Mouse (Mus musculus) hindbrain, embryonic 14.5 days (tissue): Measurements from ENCODE around the gene Rab42. TPM values are rescaled to one million over a fixed set of nuclear protein-coding genes. Genes with fewer than 3 reads are reported as not detected.

ENCODE experiments used
- ATAC-seq: fragments of 200-750 bp; cut with Nextera tagmentation; 2 replicates; pipeline ENCODE4 v1.8.0; 2017; ENCODE audit warnings: moderate number of reproducible peaks, mild to moderate bottlenecking, moderate TSS enrichment, moderate library complexity; ENCODE audit not compliant: low FRiP score
- DNase-seq: peaks from one replicate; pipeline ENCODE4 v3.0.0-alpha.2; 2015; ENCODE audit warnings: low spot score
- H3K27ac ChIP-seq: fragments of 300-500 bp; sonication (generic); 2 replicates; pipeline ENCODE4 v1.5.1; 2014; ENCODE audit warnings: mild to moderate bottlenecking, moderate library complexity
- H3K27me3 ChIP-seq: fragments of 300-500 bp; sonication (generic); 2 replicates; pipeline ENCODE4 v1.6.1; 2014; ENCODE audit warnings: mild to moderate bottlenecking, low read length, mixed read lengths; ENCODE audit not compliant: control insufficient read depth, insufficient read depth
- H3K36me3 ChIP-seq: fragments of 300-500 bp; sonication (generic); replicated peaks from 2 replicates; pipeline ENCODE4 v1.6.1; 2014; ENCODE audit not compliant: control insufficient read depth, insufficient read depth
- H3K4me1 ChIP-seq: fragments of 300-500 bp; sonication (generic); replicated peaks from 2 replicates; pipeline ENCODE4 v1.6.1; 2014; ENCODE audit warnings: antibody characterized with exemption, low read length, mixed read lengths; ENCODE audit not compliant: control insufficient read depth, insufficient read depth
- H3K4me2 ChIP-seq: fragments of 300-500 bp; sonication (generic); replicated peaks from 2 replicates; pipeline ENCODE4 v1.6.1; 2014; ENCODE audit warnings: mild to moderate bottlenecking, moderate library complexity
- H3K4me3 ChIP-seq: fragments of 300-500 bp; sonication (generic); replicated peaks from 2 replicates; pipeline ENCODE4 v1.5.1; 2014; ENCODE audit warnings: mild to moderate bottlenecking, low read length
- H3K9ac ChIP-seq: fragments of 300-500 bp; sonication (generic); 2 replicates; pipeline ENCODE4 v1.6.1; 2014
- H3K9me3 ChIP-seq: fragments of 300-500 bp; sonication (generic); 2 replicates; pipeline ENCODE4 v1.6.1; 2016; ENCODE audit warnings: low read length; ENCODE audit not compliant: control insufficient read depth
- WGBS: fragments of 180-500 bp; shearing (Covaris S2); extraction: QIAGEN DNeasy Blood & Tissue Kit; methylation state at CpG from one replicate; pipeline ENCODE4 v1.1.7; 2014; 5-methylcytosine and 5-hydroxymethylcytosine counted together
- polyA plus RNA-seq: library from polyadenylated mRNA; unstranded; fragments of >200 nt; fragmentation: Nextera tagmentation; extraction: Ambion mirVana; gene quantifications from 2 replicates; pipeline ENCODE4 v1.2.1, GENCODE M21; 2014

The Rab42 gene
- polyA plus RNA-seq, 1 experiment from 2014 or later = 1.5 TPM

GRCm38 (mm10) chr4:132328391-132328982, 25.3 kb upstream of the Rab42 start:
- no peaks in the 10 kb centered on the region for H3K27me3 ChIP-seq
- H3K4me1 ChIP-seq = peaks cover 12% of the 10 kb centered on the region
- peak overlapping the region; percentile 64 for H3K4me3 ChIP-seq
- peak overlapping the region; percentile 80 for H3K9ac ChIP-seq
- DNase-seq (no peak), ATAC-seq (no peak)
- WGBS = 48% methylated on average over 14 of the region's 14 CpGs
- H3K27ac ChIP-seq = peak overlapping the region; percentile 69; the same call in 1 of the 2 replicates
- H3K9me3 ChIP-seq = no peaks in the 10 kb centered on the region
- H3K36me3 ChIP-seq = peaks cover 29% of the 10 kb centered on the region
- peak overlapping the region; percentile 67 for H3K4me2 ChIP-seq

DNA sequence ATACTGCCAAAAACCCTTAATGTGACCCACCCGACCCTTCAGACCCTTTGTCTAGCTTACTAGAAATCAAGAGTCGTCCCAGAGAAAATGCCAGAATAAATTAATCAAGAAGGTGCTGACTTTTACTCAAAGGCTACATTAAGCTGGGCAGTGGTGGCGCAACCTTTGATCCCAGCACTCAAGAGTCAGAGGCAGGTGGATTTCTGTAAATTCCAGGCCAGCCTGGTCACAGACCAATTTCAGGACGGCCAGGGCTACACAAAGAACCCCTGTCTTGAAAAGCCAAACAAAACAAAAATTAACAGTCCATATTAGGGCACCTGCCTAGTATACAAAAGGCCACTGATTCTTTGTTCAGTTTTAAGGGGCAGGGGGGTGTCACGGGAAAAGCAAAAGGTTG, 23.3 kb upstream of the Rab42 start:
- no peak overlapping the region for H3K27ac ChIP-seq

DNA sequence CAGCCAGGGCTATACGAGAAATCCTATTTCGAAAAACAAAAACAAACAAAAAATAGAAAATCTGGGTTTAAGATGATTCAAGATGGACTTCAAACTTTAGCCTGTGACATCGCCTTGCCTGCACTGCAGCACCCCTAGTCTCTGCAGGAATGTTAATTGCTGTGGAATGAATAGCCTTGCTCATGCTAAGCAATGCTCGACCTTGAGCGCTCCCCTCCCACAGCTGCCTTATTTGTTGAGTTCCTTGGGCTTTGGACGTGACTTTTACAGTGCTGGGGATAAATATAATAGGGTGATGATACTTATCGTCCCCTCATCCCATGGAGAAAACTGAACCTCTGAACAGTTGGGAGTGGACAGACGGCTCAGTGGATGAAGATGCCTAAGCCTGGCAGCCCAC, 12.5 kb upstream of the Rab42 start:
- no peaks in the 10 kb centered on the region for H3K9me3 ChIP-seq
- WGBS = 92% methylated on average over 8 of the region's 8 CpGs
- H3K27ac ChIP-seq = no peak overlapping the region

More for the DNA sequence above, 23.3 kb upstream of the Rab42 start:
- Histone ChIP-seq H3K4me2 (no peak overlapping the region), H3K9ac (no peak overlapping the region), H3K4me1 (peaks cover 12% of the 10 kb centered on the region), H3K9me3 (no peaks in the 10 kb centered on the region), H3K4me3 (no peak overlapping the region), H3K27me3 (no peaks in the 10 kb centered on the region), H3K36me3 (peaks cover 42% of the 10 kb centered on the region)
- WGBS = 82% methylated on average over 5 of the region's 5 CpGs
- DNase-seq (no peak), ATAC-seq (no peak)

DNA sequence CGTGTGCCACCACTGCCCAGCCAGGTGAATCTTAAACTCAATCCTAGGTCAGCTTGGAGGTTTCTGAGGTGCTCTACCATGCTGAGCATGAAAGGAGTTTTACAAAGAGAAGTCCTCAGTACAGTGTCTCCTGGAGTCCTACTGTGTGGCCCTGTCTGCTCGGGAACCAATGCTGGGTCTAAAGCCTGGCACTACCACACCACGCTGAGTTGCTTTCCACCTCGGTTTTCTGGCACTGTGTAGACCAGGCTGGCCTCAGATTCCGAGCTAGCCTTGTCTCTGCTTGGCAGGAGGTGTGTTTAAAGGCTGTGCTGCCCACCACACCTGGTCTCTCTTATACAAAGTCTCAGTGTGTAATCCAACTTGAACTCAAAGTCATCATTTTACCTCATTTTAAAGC, 9.4 kb upstream of the Rab42 start:
- H3K4me3 ChIP-seq = no peak overlapping the region
- H3K27ac ChIP-seq = no peak overlapping the region
- H3K9ac ChIP-seq = no peak overlapping the region
- DNase-seq (no peak), ATAC-seq (no peak)
- H3K4me1 ChIP-seq = peaks cover 12% of the 10 kb centered on the region
- H3K36me3 ChIP-seq = peaks cover 72% of the 10 kb centered on the region
- no peaks in the 10 kb centered on the region for H3K9me3 ChIP-seq
- no peak overlapping the region for H3K4me2 ChIP-seq
- H3K27me3 ChIP-seq = no peaks in the 10 kb centered on the region
- 89% methylated on average over 5 of the region's 5 CpGs for WGBS

More for the DNA sequence above, 12.5 kb upstream of the Rab42 start:
- Histone ChIP-seq H3K9ac (no peak overlapping the region), H3K4me1 (0 out of 2 replicates have a peak, but pooled peaks cover under 1% of the 10 kb centered on the region), H3K4me3 (no peak overlapping the region), H3K27me3 (no peaks in the 10 kb centered on the region), H3K4me2 (no peak overlapping the region), H3K36me3 (peaks cover 90% of the 10 kb centered on the region)
- ATAC-seq (no peak), DNase-seq (no peak)

DNA sequence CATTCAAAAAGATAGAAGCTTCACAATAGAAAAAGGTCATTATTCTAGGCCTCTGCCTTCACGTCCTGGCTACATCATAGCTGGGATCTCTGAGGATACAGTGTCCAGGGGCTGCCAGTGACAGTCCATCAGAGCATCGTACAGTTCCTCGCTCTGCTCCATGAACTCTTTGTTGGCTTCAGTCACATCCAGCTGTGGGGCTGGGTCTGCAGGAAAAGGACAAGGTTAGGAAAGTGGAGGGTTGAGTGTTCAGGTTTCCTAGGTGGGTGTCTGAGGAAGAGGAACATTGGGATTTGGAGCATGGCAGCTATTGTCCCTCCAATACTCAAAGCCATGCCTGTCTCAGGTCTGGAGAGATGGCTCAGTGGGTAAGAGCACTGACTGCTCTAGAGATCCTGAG, 8.6 kb upstream of the Rab42 start:
- H3K9me3 ChIP-seq = no peaks in the 10 kb centered on the region
- peaks cover 64% of the 10 kb centered on the region for H3K36me3 ChIP-seq
- DNase-seq (no peak), ATAC-seq (no peak)
- H3K27me3 ChIP-seq = no peaks in the 10 kb centered on the region
- no peak overlapping the region for H3K9ac ChIP-seq
- H3K4me3 ChIP-seq = no peak overlapping the region
- H3K4me1 ChIP-seq = peaks cover 12% of the 10 kb centered on the region
- H3K27ac ChIP-seq = no peak overlapping the region
- 55% methylated on average over 3 of the region's 3 CpGs for WGBS
- no peak overlapping the region for H3K4me2 ChIP-seq

- Histone ChIP-seq H3K9ac (no peak overlapping the region), H3K36me3 (peaks cover 58% of the 10 kb centered on the region), H3K27me3 (no peaks in the 10 kb centered on the region), H3K4me3 (no peak overlapping the region), H3K4me1 (peaks cover 12% of the 10 kb centered on the region), H3K4me2 (no peak overlapping the region), H3K27ac (no peak overlapping the region), H3K9me3 (no peaks in the 10 kb centered on the region)
- ATAC-seq (no peak), DNase-seq (no peak)
- 48% methylated on average over 1 of the region's 1 CpGs for WGBS
These were observed 8.0 kb upstream of the Rab42 start for GRCm38 (mm10) chr4:132311209-132311608.

DNA sequence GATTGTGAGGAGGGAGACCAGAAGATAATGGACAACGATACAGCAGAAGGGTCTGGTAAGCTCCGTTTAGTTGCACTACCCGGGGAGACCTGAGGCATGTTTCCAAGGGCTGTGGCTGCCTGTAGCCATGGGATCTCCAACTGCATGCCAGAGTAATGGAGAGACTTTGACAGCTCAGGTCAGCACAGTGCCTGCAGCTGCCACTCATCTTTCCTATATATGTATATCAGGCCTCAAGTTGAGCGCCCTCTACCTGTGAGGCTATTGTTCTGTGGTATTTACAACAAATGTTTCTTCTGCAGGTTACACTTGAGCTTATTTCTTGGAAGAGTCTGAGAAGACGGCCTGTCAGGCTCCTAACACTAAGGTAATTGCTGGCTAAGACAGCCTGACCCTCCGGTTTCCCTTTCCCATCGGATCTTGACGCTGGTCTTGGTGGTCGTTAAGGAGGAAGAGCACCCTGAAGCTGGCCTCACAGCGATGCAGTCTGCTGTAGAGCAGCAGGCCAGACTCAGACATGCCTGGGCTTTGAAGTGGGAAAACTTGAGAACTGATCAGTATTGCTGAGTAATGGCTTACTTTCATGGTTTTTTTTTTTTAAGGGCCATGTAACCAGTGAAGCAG, 6.8 kb upstream of the Rab42 start:
- Histone ChIP-seq H3K36me3 (peaks cover 50% of the 10 kb centered on the region), H3K4me1 (peaks cover 12% of the 10 kb centered on the region), H3K27ac (peak overlapping the region; percentile 97; the same call in 1 of the 2 replicates), H3K4me3 (peak overlapping the region; percentile 74), H3K9ac (peak overlapping the region; percentile 88), H3K4me2 (peak overlapping the region; percentile 82), H3K27me3 (no peaks in the 10 kb centered on the region), H3K9me3 (no peaks in the 10 kb centered on the region)
- no peak for ATAC-seq
- 33% methylated on average over 10 of the region's 10 CpGs for WGBS
- DNase-seq = no peak

DNA sequence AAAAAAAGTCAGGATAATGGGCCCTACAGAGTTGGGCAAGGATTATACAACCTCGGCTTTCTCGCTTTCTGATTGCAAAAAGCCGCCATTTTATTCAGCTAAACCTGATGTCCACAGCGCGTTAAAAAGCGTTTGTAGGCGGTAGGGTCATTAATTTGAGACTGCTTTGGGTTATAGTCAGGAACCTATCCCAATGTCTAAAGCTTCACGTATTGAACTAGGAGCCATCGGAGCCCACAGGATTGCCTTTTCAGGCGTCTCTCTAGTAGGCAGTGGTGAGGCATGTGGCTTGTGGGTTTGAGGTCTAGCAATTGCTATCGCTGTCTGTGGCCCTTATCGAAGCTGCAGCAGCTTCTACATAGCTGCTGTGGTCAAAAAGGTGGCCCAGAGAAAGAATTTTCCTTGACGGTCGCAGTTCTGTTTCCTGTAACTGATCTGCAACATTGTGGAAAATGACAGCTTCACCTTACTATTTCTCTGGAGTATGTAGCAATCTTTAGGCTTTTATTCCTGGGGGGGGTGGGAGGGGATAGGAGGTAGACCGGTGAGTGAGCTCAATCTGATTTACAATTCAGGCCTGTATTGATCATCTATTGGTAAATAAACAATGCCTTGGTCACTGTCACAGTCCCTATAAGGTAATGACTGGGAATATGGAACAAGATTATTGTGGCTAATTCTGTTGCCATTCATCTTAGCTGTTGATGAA, 6.1 kb upstream of the Rab42 start:
- DNase-seq (peak; percentile 60), ATAC-seq (no peak)
- Histone ChIP-seq H3K27me3 (no peaks in the 10 kb centered on the region), H3K4me2 (peak overlapping the region; percentile 82), H3K4me1 (peaks cover 12% of the 10 kb centered on the region), H3K27ac (peak overlapping the region; percentile 97), H3K9me3 (no peaks in the 10 kb centered on the region), H3K4me3 (peak overlapping the region; percentile 74), H3K36me3 (peaks cover 48% of the 10 kb centered on the region), H3K9ac (peak overlapping the region; percentile 88)
- 2% methylated on average over 15 of the region's 15 CpGs for WGBS

- H3K9ac ChIP-seq = peak overlapping the region; percentile 88
- 2% methylated on average over 41 of the region's 41 CpGs for WGBS
- H3K4me3 ChIP-seq = peak overlapping the region; percentile 74
- no peaks in the 10 kb centered on the region for H3K27me3 ChIP-seq
- H3K4me2 ChIP-seq = peak overlapping the region; percentile 82
- ATAC-seq = peak; percentile 95
- peaks cover 12% of the 10 kb centered on the region for H3K4me1 ChIP-seq
- H3K9me3 ChIP-seq = no peaks in the 10 kb centered on the region
- peaks cover 41% of the 10 kb centered on the region for H3K36me3 ChIP-seq
- peak; percentile 93 for DNase-seq
- peak overlapping the region; percentile 97 for H3K27ac ChIP-seq
These were observed 5.4 kb upstream of the Rab42 start for GRCm38 (mm10) chr4:132308437-132309139.
